Mouse (Mus musculus): ENCODE measurements at regions not wholly inside any gene's neighbourhood (a gene's known extent, or its start where the extent isn't known, plus 50 kb on each side); places are given as distances from the start of the nearest gene placed in this dataset.
A peak's percentile ranks its signal among the peaks of the same experiment; 100 is the strongest.

DNA sequence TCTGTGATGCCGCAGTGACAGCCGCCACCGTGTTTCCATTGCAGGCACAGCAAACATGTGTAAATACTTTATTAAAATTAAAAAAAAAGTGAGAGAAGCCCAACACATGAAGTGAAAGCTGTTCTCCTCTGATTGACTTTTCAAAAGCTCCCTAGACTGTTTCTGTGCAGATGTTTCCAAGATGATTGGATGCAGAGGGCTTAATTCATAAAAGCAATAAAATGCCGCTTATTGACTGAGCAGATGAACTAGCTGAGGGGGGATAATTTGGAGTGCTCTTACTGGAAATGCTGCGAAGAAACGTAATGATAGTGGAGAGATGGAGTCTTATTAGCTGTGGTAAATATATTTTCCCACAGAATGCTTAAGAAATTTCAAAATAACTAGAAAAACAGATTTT, 170.4 kb downstream of the Rnf144a start:
- Histone ChIP-seq H3K4me3 (no peak overlapping the region), H3K36me3 (no peaks in the 10 kb centered on the region), H3K9ac (no peak overlapping the region), H3K27me3 (no peaks in the 10 kb centered on the region), H3K9me3 (replicated peaks) (no peaks in the 10 kb centered on the region), H3K4me1 (replicated peaks) (no peaks in the 10 kb centered on the region), H3K27ac (no peak overlapping the region), H3K4me2 (no peak overlapping the region)
- ATAC-seq (replicated peaks; ENCODE audit: insufficient number of reproducible peaks, insufficient read depth, low FRiP score, low read depth): no peak
- 88% methylated on average over 6 of the region's 6 CpGs for WGBS

DNA sequence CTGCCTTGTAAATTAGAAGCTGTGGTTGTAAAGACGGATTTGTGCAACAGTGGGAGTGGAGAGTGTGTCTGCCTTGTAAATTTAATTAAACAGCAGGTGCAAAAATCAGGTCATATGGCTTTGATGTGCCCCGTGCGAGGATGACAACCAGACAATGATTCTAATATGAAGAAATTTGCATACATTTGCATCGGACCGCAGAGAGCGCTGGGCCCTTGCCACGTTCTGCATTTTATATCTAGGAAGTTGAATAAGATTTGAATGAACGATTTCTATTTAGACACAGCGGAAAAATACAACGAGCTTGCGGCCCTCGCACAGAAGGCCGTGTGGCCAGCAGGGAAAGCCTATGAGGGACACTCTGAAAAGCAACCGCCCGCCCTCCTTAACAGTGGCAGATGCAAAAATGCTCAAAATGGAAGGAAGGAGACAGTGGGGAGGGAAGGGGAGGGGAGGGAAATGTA, 187.5 kb downstream of the Rnf144a start:
- Histone ChIP-seq H3K27me3 (no peaks in the 10 kb centered on the region), H3K9ac (no peak overlapping the region), H3K36me3 (no peaks in the 10 kb centered on the region), H3K27ac (no peak overlapping the region), H3K4me1 (replicated peaks) (no peaks in the 10 kb centered on the region), H3K4me3 (no peak overlapping the region), H3K9me3 (replicated peaks) (no peaks in the 10 kb centered on the region), H3K4me2 (no peak overlapping the region)
- no peak for ATAC-seq (replicated peaks; ENCODE audit: insufficient number of reproducible peaks, insufficient read depth, low FRiP score, low read depth)
- WGBS: 84% methylated on average over 15 of the region's 15 CpGs

DNA sequence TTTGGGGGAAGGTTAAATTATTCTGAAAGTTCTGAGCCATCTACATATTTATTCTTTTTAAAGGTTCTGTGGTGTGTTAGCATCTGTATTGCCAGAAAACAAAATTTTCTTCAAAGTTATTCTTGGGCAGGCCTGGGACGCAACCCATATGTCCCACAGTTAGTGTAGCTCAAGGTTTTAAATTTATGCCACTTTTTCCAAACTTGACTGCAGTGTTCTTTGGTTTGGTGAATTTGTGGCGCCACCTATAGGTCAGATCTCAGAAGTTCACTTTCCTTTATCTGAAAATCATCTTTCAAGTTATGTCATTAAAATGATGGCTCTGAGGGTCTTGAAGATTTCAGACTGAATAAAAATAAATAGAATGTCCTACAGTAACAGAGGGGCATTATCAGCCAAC, 188.7 kb downstream of the Rnf144a start:
- H3K9me3 ChIP-seq (replicated peaks): no peaks in the 10 kb centered on the region
- H3K36me3 ChIP-seq: no peaks in the 10 kb centered on the region
- H3K4me1 ChIP-seq (replicated peaks): no peaks in the 10 kb centered on the region
- no peak overlapping the region for H3K4me3 ChIP-seq
- no peaks in the 10 kb centered on the region for H3K27me3 ChIP-seq
- H3K9ac ChIP-seq: no peak overlapping the region
- no peak overlapping the region for H3K4me2 ChIP-seq
- 9% methylated on average over 2 of the region's 2 CpGs for WGBS
- H3K27ac ChIP-seq: no peak overlapping the region
- ATAC-seq (replicated peaks; ENCODE audit: insufficient number of reproducible peaks, insufficient read depth, low FRiP score, low read depth): no peak

DNA sequence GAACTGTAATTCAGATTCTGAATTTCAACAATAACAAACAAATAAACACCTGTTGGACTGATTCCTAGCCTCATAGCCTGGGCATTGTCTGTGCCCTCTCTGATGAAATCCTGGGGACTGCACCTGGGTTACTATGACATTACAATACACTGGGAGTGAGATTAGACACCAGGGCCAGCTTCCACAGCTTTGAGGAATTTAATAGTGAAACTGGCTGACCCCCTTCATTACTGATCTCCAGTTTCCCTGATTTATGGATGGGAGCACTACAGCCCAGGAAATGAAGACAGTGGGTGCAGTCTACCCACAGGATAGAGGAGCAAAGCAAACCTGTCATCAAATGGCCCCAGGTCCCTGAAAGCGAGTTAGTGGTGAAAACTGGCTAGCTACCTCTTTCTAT, 202.6 kb downstream of the Rnf144a start:
- Histone ChIP-seq H3K4me1 (replicated peaks) (no peaks in the 10 kb centered on the region), H3K4me2 (no peak overlapping the region), H3K27me3 (no peaks in the 10 kb centered on the region), H3K36me3 (no peaks in the 10 kb centered on the region), H3K4me3 (no peak overlapping the region), H3K9me3 (replicated peaks) (no peaks in the 10 kb centered on the region), H3K27ac (no peak overlapping the region), H3K9ac (no peak overlapping the region)
- ATAC-seq (replicated peaks; ENCODE audit: insufficient number of reproducible peaks, insufficient read depth, low FRiP score, low read depth): no peak
- WGBS: 74% methylated on average over 1 of the region's 1 CpGs

DNA sequence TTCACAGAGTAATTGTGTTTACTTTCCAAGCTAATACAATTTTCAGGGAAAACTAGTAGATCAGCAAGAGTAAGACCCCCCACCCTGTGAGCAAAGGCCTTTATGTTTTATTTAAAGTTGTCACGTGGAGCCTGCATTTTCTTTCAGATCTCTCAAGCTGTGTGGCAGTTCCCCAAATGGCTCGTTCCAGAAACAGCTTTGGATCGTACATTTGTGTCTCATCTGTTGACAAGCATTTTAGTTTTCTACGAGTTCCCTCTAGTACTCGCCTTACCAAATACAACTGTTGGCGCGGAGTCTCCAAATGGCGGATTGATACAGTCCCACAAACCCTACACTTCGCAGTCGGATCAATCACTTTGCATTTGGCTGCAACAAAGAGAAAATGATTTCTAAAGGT, 203.6 kb downstream of the Rnf144a start:
- ATAC-seq (replicated peaks; ENCODE audit: insufficient number of reproducible peaks, insufficient read depth, low FRiP score, low read depth): no peak
- Histone ChIP-seq H3K4me3 (no peak overlapping the region), H3K27ac (no peak overlapping the region), H3K9ac (no peak overlapping the region), H3K36me3 (no peaks in the 10 kb centered on the region), H3K9me3 (replicated peaks) (no peaks in the 10 kb centered on the region), H3K27me3 (no peaks in the 10 kb centered on the region), H3K4me1 (replicated peaks) (no peaks in the 10 kb centered on the region), H3K4me2 (no peak overlapping the region)
- WGBS: 66% methylated on average over 10 of the region's 10 CpGs

DNA sequence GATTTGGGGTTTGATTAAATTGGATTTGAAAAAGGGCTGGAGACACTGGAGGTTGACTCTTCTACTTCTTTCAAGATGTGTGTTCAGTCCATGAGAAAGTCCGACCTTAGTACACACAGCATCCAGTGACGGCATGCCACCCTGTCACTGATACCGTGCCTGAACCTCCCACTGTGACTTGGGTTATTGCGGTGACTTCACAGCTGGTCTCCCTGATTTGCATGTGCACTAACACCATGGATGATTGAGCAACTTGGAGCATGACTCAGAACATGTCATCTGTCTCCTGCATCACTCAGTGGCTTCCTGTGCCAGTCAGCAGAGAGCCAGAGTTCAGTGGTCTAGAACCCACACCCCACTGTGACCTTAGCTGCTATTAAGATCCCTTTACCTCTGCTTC, 208.3 kb downstream of the Rnf144a start:
- H3K36me3 ChIP-seq: no peaks in the 10 kb centered on the region
- no peak overlapping the region for H3K9ac ChIP-seq
- 88% methylated on average over 4 of the region's 4 CpGs for WGBS
- H3K27me3 ChIP-seq: no peaks in the 10 kb centered on the region
- H3K9me3 ChIP-seq (replicated peaks): no peaks in the 10 kb centered on the region
- no peak overlapping the region for H3K4me3 ChIP-seq
- H3K4me2 ChIP-seq: no peak overlapping the region
- 0 out of 2 replicates have a peak, but pooled peaks cover 3% of the 10 kb centered on the region for H3K4me1 ChIP-seq (replicated peaks)
- ATAC-seq (replicated peaks; ENCODE audit: insufficient number of reproducible peaks, insufficient read depth, low FRiP score, low read depth): no peak
- no peak overlapping the region for H3K27ac ChIP-seq

DNA sequence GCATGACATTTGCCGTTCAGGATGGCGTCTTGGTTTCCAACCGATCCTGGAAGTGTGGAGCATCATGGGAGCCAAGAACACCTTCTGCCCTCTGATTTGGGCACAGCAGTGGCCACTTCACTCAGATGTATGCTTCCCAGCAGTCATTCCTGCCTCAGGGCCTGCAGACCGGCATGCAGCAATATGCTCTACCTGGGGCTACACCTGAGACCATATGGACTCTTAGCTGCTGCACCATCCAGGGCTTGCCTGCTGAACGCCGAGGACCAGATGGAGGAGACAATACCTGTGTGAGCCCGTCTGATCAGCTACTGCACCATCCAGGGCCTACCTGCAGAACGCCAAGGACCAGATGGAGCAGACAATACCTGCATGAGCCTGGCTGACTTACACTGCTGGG, 209.0 kb downstream of the Rnf144a start:
- H3K4me3 ChIP-seq: no peak overlapping the region
- H3K27ac ChIP-seq: no peak overlapping the region
- ATAC-seq (replicated peaks; ENCODE audit: insufficient number of reproducible peaks, insufficient read depth, low FRiP score, low read depth): no peak
- no peak overlapping the region for H3K4me2 ChIP-seq
- H3K36me3 ChIP-seq: no peaks in the 10 kb centered on the region
- H3K27me3 ChIP-seq: no peaks in the 10 kb centered on the region
- 0 out of 2 replicates have a peak, but pooled peaks cover 3% of the 10 kb centered on the region for H3K4me1 ChIP-seq (replicated peaks)
- H3K9ac ChIP-seq: no peak overlapping the region
- WGBS: 91% methylated on average over 8 of the region's 8 CpGs
- no peaks in the 10 kb centered on the region for H3K9me3 ChIP-seq (replicated peaks)

DNA sequence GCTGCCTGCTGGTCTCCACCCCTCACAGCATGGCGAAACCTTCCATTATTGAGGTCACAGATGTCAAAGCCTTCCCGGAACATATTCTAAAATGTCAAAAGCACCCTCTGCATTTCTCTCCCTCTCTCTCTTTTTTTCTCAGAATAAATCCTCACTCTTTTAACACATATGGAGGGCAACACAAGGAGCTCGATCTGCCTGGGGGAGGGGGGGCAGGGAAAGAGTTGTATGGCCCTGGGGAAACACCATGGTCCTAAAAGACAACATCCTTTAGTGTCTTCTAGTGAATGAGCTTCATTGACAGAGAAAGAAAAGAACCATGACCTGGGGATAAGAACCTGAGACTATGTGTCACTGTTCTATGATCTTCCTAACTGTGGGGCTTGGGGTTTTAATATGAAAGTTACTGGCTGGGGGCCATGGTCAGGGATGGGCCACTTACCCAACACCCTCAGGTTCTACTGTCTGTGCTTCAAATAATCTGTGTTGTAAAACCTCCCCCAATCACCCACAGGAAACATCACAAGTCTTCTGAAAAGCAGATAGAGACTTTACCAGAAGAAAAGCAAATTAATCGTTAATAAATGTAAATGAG, 223.0 kb downstream of the Rnf144a start:
- no peak overlapping the region for H3K27ac ChIP-seq
- no peak for ATAC-seq (replicated peaks; ENCODE audit: insufficient number of reproducible peaks, insufficient read depth, low FRiP score, low read depth)
- H3K27me3 ChIP-seq: no peaks in the 10 kb centered on the region
- no peak overlapping the region for H3K9ac ChIP-seq
- 50% methylated on average over 4 of the region's 4 CpGs for WGBS
- no peak overlapping the region for H3K4me3 ChIP-seq
- peak overlapping the region; percentile 29 for H3K4me2 ChIP-seq
- peaks cover 13% of the 10 kb centered on the region for H3K4me1 ChIP-seq (replicated peaks)
- H3K36me3 ChIP-seq: no peaks in the 10 kb centered on the region
- no peaks in the 10 kb centered on the region for H3K9me3 ChIP-seq (replicated peaks)

DNA sequence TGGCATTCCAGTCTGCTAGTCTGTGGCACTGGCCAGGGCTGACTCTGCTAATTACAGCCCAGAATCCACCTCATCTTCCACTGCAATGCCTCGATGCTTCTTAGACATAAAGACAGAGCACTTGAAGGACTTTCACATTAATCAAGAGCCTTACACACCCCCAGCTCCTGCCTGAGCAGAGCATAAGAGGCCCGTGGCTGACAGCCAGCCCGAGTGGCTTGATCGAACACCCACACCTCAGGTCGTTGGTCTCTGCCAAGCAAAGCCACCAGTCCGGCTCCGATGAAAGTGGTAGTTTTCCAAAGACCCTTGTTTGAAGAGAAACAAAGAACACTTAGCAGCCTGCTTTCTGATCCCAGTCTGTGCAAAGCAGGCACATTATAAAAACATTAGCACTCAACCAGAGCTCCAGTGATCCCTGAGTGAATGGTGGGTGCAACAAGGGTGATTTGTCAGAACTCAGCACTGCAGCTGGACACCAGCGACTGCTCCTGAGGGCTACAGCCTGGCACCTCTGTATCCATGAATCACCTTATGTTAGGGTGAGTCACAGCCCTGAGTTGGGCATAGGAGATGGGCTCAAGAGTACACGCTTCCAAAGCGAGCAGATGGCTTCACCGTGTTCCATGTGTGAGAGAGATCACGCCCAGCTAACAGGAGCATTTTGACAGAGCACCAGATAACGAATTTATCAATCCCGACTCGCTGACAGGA, 223.6 kb downstream of the Rnf144a start:
- Histone ChIP-seq H3K4me2 (peak overlapping the region; percentile 29), H3K9ac (no peak overlapping the region), H3K9me3 (replicated peaks) (no peaks in the 10 kb centered on the region), H3K36me3 (no peaks in the 10 kb centered on the region), H3K27me3 (no peaks in the 10 kb centered on the region), H3K4me3 (no peak overlapping the region), H3K4me1 (replicated peaks) (peaks cover 13% of the 10 kb centered on the region), H3K27ac (no peak overlapping the region)
- WGBS: 29% methylated on average over 15 of the region's 15 CpGs
- ATAC-seq (replicated peaks; ENCODE audit: insufficient number of reproducible peaks, insufficient read depth, low FRiP score, low read depth): peak; percentile 31; the same call in 1 of the 2 replicates

DNA sequence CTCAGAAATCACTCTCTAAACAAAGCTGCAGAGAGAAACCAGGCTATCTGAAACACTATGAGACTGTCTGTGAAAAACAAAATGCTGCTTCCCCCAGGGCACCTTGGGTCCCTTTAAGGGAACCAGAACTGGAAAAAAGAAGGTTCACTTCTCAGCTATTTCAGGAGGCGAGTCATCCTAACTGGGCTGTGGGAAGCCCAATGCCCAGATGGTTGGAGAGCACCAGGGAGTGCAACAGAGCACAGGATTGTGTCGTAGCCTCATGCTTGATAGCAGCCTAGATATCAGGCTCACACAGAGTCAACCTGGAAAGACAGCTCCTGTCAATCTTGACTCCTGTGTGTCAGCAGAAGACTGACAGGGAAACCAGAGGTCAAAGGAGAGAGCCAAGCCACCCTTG, 226.1 kb downstream of the Rnf144a start:
- H3K4me1 ChIP-seq (replicated peaks): peaks cover 13% of the 10 kb centered on the region
- no peak overlapping the region for H3K27ac ChIP-seq
- no peak for ATAC-seq (replicated peaks; ENCODE audit: insufficient number of reproducible peaks, insufficient read depth, low FRiP score, low read depth)
- no peaks in the 10 kb centered on the region for H3K36me3 ChIP-seq
- no peaks in the 10 kb centered on the region for H3K9me3 ChIP-seq (replicated peaks)
- no peaks in the 10 kb centered on the region for H3K27me3 ChIP-seq
- 48% methylated on average over 2 of the region's 2 CpGs for WGBS
- H3K4me2 ChIP-seq: no peak overlapping the region
- no peak overlapping the region for H3K4me3 ChIP-seq
- H3K9ac ChIP-seq: no peak overlapping the region

DNA sequence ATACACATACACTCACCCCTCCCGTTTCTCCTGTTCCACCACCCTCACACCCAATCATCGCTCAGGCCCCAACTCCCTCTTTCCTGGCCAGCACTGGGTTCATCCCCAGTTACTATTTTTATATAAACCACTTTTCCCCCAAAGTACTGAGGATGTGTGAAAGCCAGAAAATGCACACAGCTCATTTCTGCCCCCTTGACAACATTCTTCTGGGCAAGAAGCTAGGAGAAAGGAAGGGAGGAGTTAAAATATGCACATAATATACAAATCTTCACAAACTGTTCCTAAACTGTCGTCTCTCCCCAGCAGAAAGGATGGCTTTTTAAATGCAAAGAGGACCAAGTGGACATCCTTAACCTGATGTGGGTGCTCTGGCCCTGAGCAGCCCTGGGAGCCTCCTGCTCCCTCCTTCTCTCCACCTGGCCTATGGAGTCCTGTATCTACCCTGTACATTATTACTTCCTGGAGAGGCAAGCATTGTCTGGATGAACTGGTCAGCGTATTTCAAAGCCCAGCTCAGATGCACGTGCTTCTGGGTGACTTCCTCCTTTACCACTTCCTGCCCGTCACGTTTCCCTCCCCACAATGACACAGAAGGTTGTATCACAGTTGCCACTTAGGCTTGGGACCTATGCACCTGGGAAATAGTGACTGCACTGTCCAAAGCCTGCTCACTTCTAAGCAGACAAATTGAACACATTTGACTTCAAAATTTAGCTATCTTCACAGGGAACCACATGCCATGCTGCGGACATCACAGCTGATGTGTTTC, 227.8 kb downstream of the Rnf144a start:
- Histone ChIP-seq H3K9ac (no peak overlapping the region), H3K4me1 (replicated peaks) (peaks cover 13% of the 10 kb centered on the region), H3K4me2 (no peak overlapping the region), H3K9me3 (replicated peaks) (no peaks in the 10 kb centered on the region), H3K27me3 (no peaks in the 10 kb centered on the region), H3K4me3 (no peak overlapping the region), H3K36me3 (no peaks in the 10 kb centered on the region), H3K27ac (no peak overlapping the region)
- WGBS: 77% methylated on average over 8 of the region's 8 CpGs
- ATAC-seq (replicated peaks; ENCODE audit: insufficient number of reproducible peaks, insufficient read depth, low FRiP score, low read depth): no peak
